Mouse (Mus musculus) CH12.LX (cell line): ENCODE measurements at regions not wholly inside any gene's neighbourhood (a gene's known extent, or its start where the extent isn't known, plus 50 kb on each side); places are given as distances from the start of the nearest gene placed in this dataset.

Source experiments
- DNase-seq: peaks from one replicate; pipeline ENCODE4 v3.0.0-alpha.2; 2013; ENCODE audit errors: extremely low read depth
- H3K27ac ChIP-seq: 2 replicates; pipeline ENCODE4 v1.5.1; 2012; ENCODE audit warnings: low read depth, mild to moderate bottlenecking, control low read depth, moderate library complexity; ENCODE audit not compliant: insufficient read depth
- H3K27me3 ChIP-seq: replicated peaks from 2 replicates; pipeline ENCODE3; 2012; ENCODE audit warnings: inconsistent platforms
- H3K36me3 ChIP-seq, 2 experiments: replicated peaks in 1 of 2; 2 replicates each; pipeline versions ENCODE3 to v1.6.1; 2012; ENCODE audit warnings: inconsistent platforms in 1 of 2, low read length in 1 of 2, mild to moderate bottlenecking in 1 of 2, mixed read lengths in 1 of 2, moderate library complexity in 1 of 2; ENCODE audit not compliant: control insufficient read depth in 1 of 2, insufficient read depth in 1 of 2
- H3K4me1 ChIP-seq, 2 experiments: 2 replicates each; pipeline ENCODE4 v1.6.1; 2012; ENCODE audit warnings: inconsistent platforms in 1 of 2, moderate library complexity in 1 of 2; ENCODE audit not compliant: insufficient read depth in 2 of 2, control insufficient read depth in 1 of 2
- H3K4me2 ChIP-seq: 2 replicates; pipeline ENCODE4 v1.6.1; 2012; ENCODE audit warnings: low read depth, mild to moderate bottlenecking, control low read depth; ENCODE audit not compliant: poor library complexity, insufficient read depth, severe bottlenecking
- H3K4me3 ChIP-seq, 3 experiments: fragments of 150-350 bp in 1 of 3; sonication (generic) in 1 of 3; replicated peaks in 1 of 3; 2 replicates each; pipeline versions ENCODE3 to v1.5.1; 2011 to 2012; ENCODE audit warnings: low read depth in 2 of 3, low read length in 2 of 3, mild to moderate bottlenecking in 2 of 3, moderate library complexity in 2 of 3, control low read depth in 1 of 3, improper control_type of control experiment in 1 of 3, inconsistent platforms in 1 of 3, mixed read lengths in 1 of 3; ENCODE audit not compliant: poor library complexity in 1 of 3
- H3K79me2 ChIP-seq: replicated peaks from 2 replicates; pipeline ENCODE4 v1.6.1; 2012; ENCODE audit warnings: mild to moderate bottlenecking, moderate library complexity; ENCODE audit not compliant: control insufficient read depth, poor library complexity, insufficient read depth, severe bottlenecking; ENCODE audit errors: extremely low read depth
- H3K9ac ChIP-seq: 2 replicates; pipeline ENCODE4 v1.6.1; 2012; ENCODE audit warnings: low read depth, mild to moderate bottlenecking, control low read depth, moderate library complexity; ENCODE audit not compliant: insufficient read depth
- H3K9me3 ChIP-seq: replicated peaks from 2 replicates; pipeline ENCODE3; 2012; ENCODE audit warnings: low read length, inconsistent platforms, mixed read lengths
- E2F4 ChIP-seq: IDR thresholded peaks from 2 replicates; pipeline ENCODE4 v1.6.1; 2011; ENCODE audit warnings: low read depth, low read length, improper control_type of control experiment; ENCODE audit not compliant: insufficient replicate concordance
- ELF1 ChIP-seq: IDR thresholded peaks from 2 replicates; pipeline ENCODE4 v1.6.1; 2014; ENCODE audit warnings: low read depth, mild to moderate bottlenecking, inconsistent platforms, low read length, improper control_type of control experiment
- ETS1 ChIP-seq: conservative IDR thresholded peaks from 2 replicates; pipeline ENCODE4 v1.6.1; 2012; ENCODE audit warnings: low read depth, mild to moderate bottlenecking, inconsistent platforms, low read length, improper control_type of control experiment, moderate library complexity
- GABPA ChIP-seq: IDR thresholded peaks from 2 replicates; pipeline ENCODE4 v1.6.1; 2012; ENCODE audit warnings: low read depth, low read length, improper control_type of control experiment, inconsistent platforms; ENCODE audit not compliant: insufficient replicate concordance
- HCFC1 ChIP-seq: IDR thresholded peaks from 2 replicates; pipeline ENCODE4 v1.6.1; 2012; ENCODE audit warnings: low read depth, mild to moderate bottlenecking, inconsistent platforms, low read length, improper control_type of control experiment
- IRF4 ChIP-seq: IDR thresholded peaks from 2 replicates; pipeline ENCODE4 v1.6.1; 2014; ENCODE audit warnings: low read depth, mild to moderate bottlenecking, inconsistent platforms, low read length, improper control_type of control experiment
- JUN ChIP-seq: IDR thresholded peaks from 2 replicates; pipeline ENCODE4 v1.6.1; 2011; ENCODE audit warnings: low read depth, mild to moderate bottlenecking, low read length, improper control_type of control experiment, moderate library complexity; ENCODE audit not compliant: insufficient read depth
- JUND ChIP-seq: conservative IDR thresholded peaks from 2 replicates; pipeline ENCODE4 v1.6.1; 2011; ENCODE audit warnings: low read depth, low read length, improper control_type of control experiment
- KAT2A ChIP-seq: IDR thresholded peaks from 2 replicates; pipeline ENCODE4 v1.6.1; 2012; ENCODE audit warnings: low read length, improper control_type of control experiment, inconsistent platforms; ENCODE audit not compliant: insufficient replicate concordance
- MEF2A ChIP-seq: IDR thresholded peaks from 2 replicates; pipeline ENCODE4 v1.6.1; 2014; ENCODE audit warnings: low read depth, mild to moderate bottlenecking, inconsistent platforms, low read length, improper control_type of control experiment, borderline replicate concordance
- MXI1 ChIP-seq: IDR thresholded peaks from 2 replicates; pipeline ENCODE4 v1.6.1; 2011; ENCODE audit warnings: mild to moderate bottlenecking, low read depth, low read length, improper control_type of control experiment
- MYC ChIP-seq: IDR thresholded peaks from 2 replicates; pipeline ENCODE4 v1.6.1; 2011; ENCODE audit warnings: low read depth, mild to moderate bottlenecking, improper control_type of control experiment, low read length
- NELFE ChIP-seq: IDR thresholded peaks from 2 replicates; pipeline ENCODE4 v1.6.1; 2011; ENCODE audit warnings: low read depth, low read length, improper control_type of control experiment
- NRF1 ChIP-seq: IDR thresholded peaks from 2 replicates; pipeline ENCODE4 v1.6.1; 2014; ENCODE audit warnings: low read depth, mild to moderate bottlenecking, inconsistent platforms, low read length, improper control_type of control experiment, moderate library complexity
- PAX5 ChIP-seq: IDR thresholded peaks from 2 replicates; pipeline ENCODE4 v1.6.1; 2012; ENCODE audit warnings: low read length, inconsistent platforms, mixed read lengths
- POLR2A ChIP-seq: IDR thresholded peaks from 2 replicates; pipeline ENCODE4 v1.6.1; 2011; ENCODE audit warnings: low read depth, mild to moderate bottlenecking, improper control_type of control experiment, low read length
- POLR2AphosphoS2 ChIP-seq: IDR thresholded peaks from 2 replicates; pipeline ENCODE4 v1.6.1; 2011; ENCODE audit warnings: low read depth, low read length, improper control_type of control experiment
- TBP ChIP-seq: conservative IDR thresholded peaks from 2 replicates; pipeline ENCODE4 v1.6.1; 2011; ENCODE audit warnings: low read depth, low read length, improper control_type of control experiment
- TCF12 ChIP-seq: IDR thresholded peaks from 2 replicates; pipeline ENCODE4 v1.6.1; 2014; ENCODE audit warnings: low read depth, mild to moderate bottlenecking, inconsistent platforms, low read length, improper control_type of control experiment
- ZC3H11A ChIP-seq: IDR thresholded peaks from 2 replicates; pipeline ENCODE4 v1.6.1; 2012; ENCODE audit warnings: low read depth, mild to moderate bottlenecking, inconsistent platforms, low read length, improper control_type of control experiment
- ZKSCAN1 ChIP-seq: IDR thresholded peaks from 2 replicates; pipeline ENCODE4 v1.6.1; 2012; ENCODE audit warnings: low read depth, inconsistent platforms, low read length, improper control_type of control experiment, borderline replicate concordance
- ZMIZ1 ChIP-seq: IDR thresholded peaks from 2 replicates; pipeline ENCODE4 v1.6.1; 2012; ENCODE audit warnings: low read depth, mild to moderate bottlenecking, inconsistent platforms, low read length, improper control_type of control experiment
- ZNF384 ChIP-seq: IDR thresholded peaks from 2 replicates; pipeline ENCODE4 v1.6.1; 2012; ENCODE audit warnings: low read depth, low read length, improper control_type of control experiment, inconsistent platforms
- dilution Hi-C: fragments of 300-500 bp; cut with MboI; formaldehyde crosslinking; loops from 2 replicates; pipeline ENCODE4 v1.14.3; 2020; ENCODE audit warnings: low sequenced_read_pairs; ENCODE audit not compliant: extremely low pct_unique_long_range_greater_than_20kb, extremely low pct_ligation_motif_present
- in situ Hi-C: fragments of 300-500 bp; cut with MboI; formaldehyde crosslinking; loops from 3 replicates; pipeline ENCODE4 v1.14.3; 2019; ENCODE audit warnings: low sequenced_read_pairs, low pct_ligation_motif_present, low pct_unique_long_range_greater_than_20kb, mixed read lengths

GRCm38 (mm10) chr14:96879701-96880100 is 360.8 kb upstream of the Klhl1 start:
- H3K36me3 ChIP-seq = no peaks in the 10 kb centered on the region
- H3K4me3 ChIP-seq = no peak overlapping the region
- in situ Hi-C loops (no loop called here), dilution Hi-C loops (no loop called here)
- no peaks in the 10 kb centered on the region for H3K27me3 ChIP-seq
- no peaks in the 10 kb centered on the region for H3K79me2 ChIP-seq
- TF ChIP-seq ZMIZ1 = no peak
- TF ChIP-seq IRF4 = no peak
- no peak for TF ChIP-seq JUN
- no peak for TF ChIP-seq ZNF384
- no peak for TF ChIP-seq E2F4
- no peak for TF ChIP-seq ZKSCAN1
- H3K4me2 ChIP-seq = no peak overlapping the region
- H3K9me3 ChIP-seq = peaks cover 6% of the 10 kb centered on the region
- H3K9ac ChIP-seq = no peak overlapping the region
- H3K27ac ChIP-seq = no peak overlapping the region
- no peak for DNase-seq
- no peaks in the 10 kb centered on the region for H3K4me1 ChIP-seq

DNA sequence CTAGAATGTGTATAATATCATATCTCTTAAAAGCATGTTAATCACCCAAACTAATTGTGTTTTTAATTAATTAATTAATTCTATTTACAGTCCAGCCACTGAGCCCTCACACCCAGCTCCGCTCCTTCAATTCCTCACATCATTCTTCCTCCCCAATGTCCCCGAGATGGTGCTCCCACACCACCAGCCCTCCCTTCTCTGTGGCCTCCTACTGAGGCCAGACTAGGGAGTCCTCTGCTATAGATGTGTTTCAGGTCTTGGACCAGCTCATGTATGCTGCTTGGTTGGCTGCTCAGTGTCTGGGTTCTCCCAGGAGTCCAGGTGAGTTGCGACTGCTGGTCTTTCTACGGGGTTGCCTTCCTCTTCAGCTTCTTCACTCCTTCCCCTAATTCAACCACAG is 353.1 kb upstream of the Klhl1 start:
- Histone ChIP-seq H3K9me3 (peaks cover 18% of the 10 kb centered on the region), H3K4me2 (no peak overlapping the region), H3K27ac (no peak overlapping the region), H3K27me3 (no peaks in the 10 kb centered on the region), H3K9ac (no peak overlapping the region)
- TF ChIP-seq MYC = no peak
- TF ChIP-seq, all 38 proteins: peak for 0
- in situ Hi-C loops (no loop called here), dilution Hi-C loops (no loop called here)
- Histone ChIP-seq H3K36me3 (no peaks in the 10 kb centered on the region), H3K4me3 (no peak overlapping the region), H3K79me2 (no peaks in the 10 kb centered on the region), H3K4me1 (no peaks in the 10 kb centered on the region)
- DNase-seq = no peak

- Histone ChIP-seq H3K4me1 (no peaks in the 10 kb centered on the region), H3K79me2 (no peaks in the 10 kb centered on the region), H3K27ac (no peak overlapping the region), H3K4me3 (no peak overlapping the region), H3K4me2 (no peak overlapping the region), H3K27me3 (no peaks in the 10 kb centered on the region), H3K36me3 (no peaks in the 10 kb centered on the region), H3K9ac (no peak overlapping the region), H3K9me3 (peaks cover 21% of the 10 kb centered on the region)
- TF ChIP-seq KAT2A = no peak
- no peak for TF ChIP-seq ETS1
- no peak for TF ChIP-seq TCF12
- no peak for TF ChIP-seq POLR2A
- TF ChIP-seq TBP = no peak
- TF ChIP-seq ZC3H11A = no peak
- TF ChIP-seq MXI1 = no peak
- no peak for TF ChIP-seq HCFC1
- no peak for TF ChIP-seq JUN
- TF ChIP-seq ELF1 = no peak
- no peak for TF ChIP-seq PAX5
- TF ChIP-seq POLR2AphosphoS2 = no peak
- no peak for TF ChIP-seq GABPA
- no peak for TF ChIP-seq JUND
- no peak for TF ChIP-seq NELFE
- no peak for TF ChIP-seq MEF2A
- no peak for TF ChIP-seq IRF4
- TF ChIP-seq NRF1 = no peak
- DNase-seq = no peak
- in situ Hi-C loops = no loop called here
- dilution Hi-C loops = no loop called here
Measured at GRCm38 (mm10) chr14:96838910-96839309, 320.0 kb upstream of the Klhl1 start.
